Mouse (Mus musculus) MEL (cell line): ENCODE measurements at regions not wholly inside any gene's neighbourhood (a gene's known extent, or its start where the extent isn't known, plus 50 kb on each side); places are given as distances from the start of the nearest gene placed in this dataset.

Experiments used
- DNase-seq: peaks from one replicate; pipeline ENCODE4 v3.0.0; 2011; ENCODE audit warnings: low read depth, low spot score
- H3K27ac ChIP-seq: 2 replicates; pipeline ENCODE4 v1.5.1; 2012; ENCODE audit warnings: low read depth, mild to moderate bottlenecking, control low read depth, low read length, moderate library complexity; ENCODE audit not compliant: control insufficient read depth
- H3K27me3 ChIP-seq, 2 experiments: fragments of 150-350 bp in 1 of 2; sonication (generic) in 1 of 2; 2 replicates each; pipeline ENCODE4 v1.6.1; 2012; ENCODE audit warnings: low read length in 2 of 2, mild to moderate bottlenecking in 2 of 2, improper control_type of control experiment in 1 of 2, moderate library complexity in 1 of 2; ENCODE audit not compliant: insufficient read depth in 2 of 2, control insufficient read depth in 1 of 2
- H3K36me3 ChIP-seq, 2 experiments: 2 replicates each; pipeline ENCODE4 v1.6.1; 2012 to 2014; ENCODE audit warnings: low read length in 2 of 2, improper control_type of control experiment in 1 of 2, inconsistent platforms in 1 of 2, mild to moderate bottlenecking in 1 of 2; ENCODE audit not compliant: insufficient read depth in 2 of 2, control insufficient read depth in 1 of 2
- H3K4me1 ChIP-seq, 2 experiments: fragments of 150-350 bp in 1 of 2; sonication (generic) in 1 of 2; 2 replicates each; pipeline ENCODE4 v1.6.1; 2012; ENCODE audit warnings: low read length in 2 of 2, improper control_type of control experiment in 1 of 2, mild to moderate bottlenecking in 1 of 2; ENCODE audit not compliant: insufficient read depth in 2 of 2, control insufficient read depth in 1 of 2
- H3K4me3 ChIP-seq, 2 experiments: fragments of 150-350 bp in 1 of 2; sonication (generic) in 1 of 2; 2 replicates each; pipeline ENCODE4 v1.5.1; 2012; ENCODE audit warnings: low read depth in 2 of 2, low read length in 2 of 2, mild to moderate bottlenecking in 2 of 2, moderate library complexity in 2 of 2, control low read depth in 1 of 2, improper control_type of control experiment in 1 of 2; ENCODE audit not compliant: control insufficient read depth in 1 of 2, insufficient read depth in 1 of 2
- H3K79me2 ChIP-seq: 2 replicates; pipeline ENCODE4 v1.6.1; 2012; ENCODE audit warnings: mild to moderate bottlenecking, low read length, moderate library complexity; ENCODE audit not compliant: control insufficient read depth, poor library complexity, insufficient read depth
- H3K9ac ChIP-seq: 2 replicates; pipeline ENCODE4 v1.6.1; 2012; ENCODE audit warnings: low read depth, mild to moderate bottlenecking, control low read depth, low read length, moderate library complexity; ENCODE audit not compliant: control insufficient read depth, poor library complexity, severe bottlenecking
- H3K9me3 ChIP-seq: fragments of 150-350 bp; sonication (generic); replicated peaks from 2 replicates; pipeline ENCODE4 v1.6.1; 2012; ENCODE audit warnings: mild to moderate bottlenecking, low read length, improper control_type of control experiment, moderate library complexity; ENCODE audit not compliant: insufficient read depth
- BHLHE40 ChIP-seq: IDR thresholded peaks from 2 replicates; pipeline ENCODE4 v1.6.1; 2012; ENCODE audit warnings: low read depth, mild to moderate bottlenecking, inconsistent platforms, low read length, improper control_type of control experiment, borderline replicate concordance
- CHD1 ChIP-seq: IDR thresholded peaks from 2 replicates; pipeline ENCODE4 v1.6.1; 2012; ENCODE audit warnings: low read depth, mild to moderate bottlenecking, inconsistent platforms, low read length, improper control_type of control experiment
- CHD2 ChIP-seq: IDR thresholded peaks from 2 replicates; pipeline ENCODE4 v1.6.1; 2011; ENCODE audit warnings: low read length, improper control_type of control experiment
- CTCF ChIP-seq, 3 experiments: IDR thresholded peaks in 2 of 3; conservative IDR thresholded peaks in 1 of 3; 2 replicates each; pipeline ENCODE4 v1.5.1; 2011 to 2012; ENCODE audit warnings: low read length in 3 of 3, low read depth in 2 of 3, mild to moderate bottlenecking in 2 of 3, improper control_type of control experiment in 1 of 3, inconsistent platforms in 1 of 3, mixed read lengths in 1 of 3, moderate library complexity in 1 of 3; ENCODE audit not compliant: control insufficient read depth in 1 of 3, insufficient read depth in 1 of 3, poor library complexity in 1 of 3, severe bottlenecking in 1 of 3
- E2F4 ChIP-seq: IDR thresholded peaks from 2 replicates; pipeline ENCODE4 v1.6.1; 2011; ENCODE audit warnings: low read depth, low read length, improper control_type of control experiment, borderline replicate concordance
- ELF1 ChIP-seq: IDR thresholded peaks from 2 replicates; pipeline ENCODE4 v1.6.1; 2014; ENCODE audit warnings: low read depth, mild to moderate bottlenecking, inconsistent platforms, low read length, improper control_type of control experiment, moderate library complexity
- EP300 ChIP-seq, 2 experiments: IDR thresholded peaks; 2 replicates each; pipeline ENCODE4 v1.6.1; 2011; ENCODE audit warnings: improper control_type of control experiment in 2 of 2, low read length in 2 of 2, low read depth in 1 of 2, mild to moderate bottlenecking in 1 of 2
- GABPA ChIP-seq: IDR thresholded peaks from 2 replicates; pipeline ENCODE4 v1.6.1; 2012; ENCODE audit warnings: low read depth, mild to moderate bottlenecking, inconsistent platforms, low read length, improper control_type of control experiment, moderate library complexity
- GATA1 ChIP-seq: IDR thresholded peaks from 2 replicates; pipeline ENCODE4 v1.6.1; 2011; ENCODE audit warnings: low read depth, low read length, improper control_type of control experiment
- HCFC1 ChIP-seq: IDR thresholded peaks from 2 replicates; pipeline ENCODE4 v1.6.1; 2012; ENCODE audit warnings: low read depth, mild to moderate bottlenecking, inconsistent platforms, low read length, improper control_type of control experiment, moderate library complexity
- JUND ChIP-seq: IDR thresholded peaks from 2 replicates; pipeline ENCODE4 v1.6.1; 2011; ENCODE audit warnings: low read depth, mild to moderate bottlenecking, improper control_type of control experiment, low read length
- KAT2A ChIP-seq: conservative IDR thresholded peaks from 2 replicates; pipeline ENCODE4 v1.6.1; 2012; ENCODE audit warnings: low read depth, low read length, improper control_type of control experiment, inconsistent platforms
- MAFK ChIP-seq: IDR thresholded peaks from 2 replicates; pipeline ENCODE4 v1.6.1; 2011; ENCODE audit warnings: low read depth, mild to moderate bottlenecking, low read length, improper control_type of control experiment, borderline replicate concordance
- MAX ChIP-seq: IDR thresholded peaks from 2 replicates; pipeline ENCODE4 v1.6.1; 2011; ENCODE audit warnings: low read length, improper control_type of control experiment
- MAZ ChIP-seq: IDR thresholded peaks from 2 replicates; pipeline ENCODE4 v1.6.1; 2012; ENCODE audit warnings: low read depth, mild to moderate bottlenecking, inconsistent platforms, low read length, improper control_type of control experiment
- MEF2A ChIP-seq: IDR thresholded peaks from 2 replicates; pipeline ENCODE4 v1.6.1; 2014; ENCODE audit warnings: low read depth, mild to moderate bottlenecking, inconsistent platforms, low read length, improper control_type of control experiment; ENCODE audit not compliant: poor library complexity, insufficient replicate concordance, severe bottlenecking; ENCODE audit errors: extremely low read depth
- MXI1 ChIP-seq: IDR thresholded peaks from 2 replicates; pipeline ENCODE4 v1.6.1; 2011; ENCODE audit warnings: mild to moderate bottlenecking, low read depth, low read length, improper control_type of control experiment
- MYB ChIP-seq: IDR thresholded peaks from 2 replicates; pipeline ENCODE4 v1.6.1; 2011; ENCODE audit warnings: mild to moderate bottlenecking, low read depth, low read length, improper control_type of control experiment
- MYC ChIP-seq: IDR thresholded peaks from 2 replicates; pipeline ENCODE4 v1.6.1; 2011; ENCODE audit warnings: low read depth, mild to moderate bottlenecking, low read length, improper control_type of control experiment, moderate library complexity
- NELFE ChIP-seq: IDR thresholded peaks from 2 replicates; pipeline ENCODE4 v1.6.1; 2011; ENCODE audit warnings: low read depth, low read length, improper control_type of control experiment
- NRF1 ChIP-seq: IDR thresholded peaks from 2 replicates; pipeline ENCODE4 v1.6.1; 2014; ENCODE audit warnings: low read depth, mild to moderate bottlenecking, inconsistent platforms, low read length, improper control_type of control experiment, moderate library complexity; ENCODE audit not compliant: poor library complexity, insufficient read depth, severe bottlenecking
- POLR2A ChIP-seq, 2 experiments: IDR thresholded peaks; 2 replicates each; pipeline ENCODE4 v1.6.1; 2011 to 2012; ENCODE audit warnings: low read length in 2 of 2, mild to moderate bottlenecking in 2 of 2, control low read depth in 1 of 2, improper control_type of control experiment in 1 of 2, low read depth in 1 of 2, moderate library complexity in 1 of 2; ENCODE audit not compliant: control insufficient read depth in 1 of 2, insufficient read depth in 1 of 2, poor library complexity in 1 of 2
- POLR2AphosphoS2 ChIP-seq: IDR thresholded peaks from 2 replicates; pipeline ENCODE4 v1.6.1; 2011; ENCODE audit warnings: low read length, improper control_type of control experiment
- POLR2AphosphoS5 ChIP-seq: IDR thresholded peaks from 2 replicates; pipeline ENCODE4 v1.6.1; 2012; ENCODE audit warnings: low read depth, borderline replicate concordance, mild to moderate bottlenecking, inconsistent platforms, low read length, moderate library complexity, mixed read lengths
- SIN3A ChIP-seq: IDR thresholded peaks from 2 replicates; pipeline ENCODE4 v1.6.1; 2012; ENCODE audit warnings: low read length, improper control_type of control experiment, inconsistent platforms
- TAL1 ChIP-seq: IDR thresholded peaks from 2 replicates; pipeline ENCODE4 v1.6.1; 2012; ENCODE audit warnings: mild to moderate bottlenecking, inconsistent platforms, low read length, moderate library complexity, mixed read lengths
- TBP ChIP-seq: IDR thresholded peaks from 2 replicates; pipeline ENCODE4 v1.8.0; 2011; ENCODE audit warnings: low read depth, low read length, improper control_type of control experiment
- TCF12 ChIP-seq: IDR thresholded peaks from 2 replicates; pipeline ENCODE4 v1.6.1; 2014; ENCODE audit warnings: low read depth, mild to moderate bottlenecking, inconsistent platforms, low read length, improper control_type of control experiment, moderate library complexity
- UBTF ChIP-seq: IDR thresholded peaks from 2 replicates; pipeline ENCODE4 v1.6.1; 2012; ENCODE audit warnings: low read depth, mild to moderate bottlenecking, inconsistent platforms, low read length, improper control_type of control experiment, moderate library complexity, borderline replicate concordance; ENCODE audit not compliant: insufficient read depth
- USF1 ChIP-seq: IDR thresholded peaks from 2 replicates; pipeline ENCODE4 v1.6.1; 2014; ENCODE audit warnings: low read depth, mild to moderate bottlenecking, inconsistent platforms, low read length, improper control_type of control experiment, moderate library complexity
- USF2 ChIP-seq, 2 experiments: IDR thresholded peaks; 2 replicates each; pipeline ENCODE4 v1.6.1; 2011 to 2012; ENCODE audit warnings: improper control_type of control experiment in 2 of 2, low read length in 2 of 2, borderline replicate concordance in 1 of 2, inconsistent platforms in 1 of 2, low read depth in 1 of 2, mild to moderate bottlenecking in 1 of 2; ENCODE audit not compliant: insufficient read depth in 1 of 2
- ZC3H11A ChIP-seq: IDR thresholded peaks from 2 replicates; pipeline ENCODE4 v1.6.1; 2012; ENCODE audit warnings: low read depth, mild to moderate bottlenecking, inconsistent platforms, low read length, improper control_type of control experiment
- ZKSCAN1 ChIP-seq: IDR thresholded peaks from 2 replicates; pipeline ENCODE4 v1.6.1; 2012; ENCODE audit warnings: low read depth, mild to moderate bottlenecking, inconsistent platforms, low read length, improper control_type of control experiment, moderate library complexity
- ZMIZ1 ChIP-seq: IDR thresholded peaks from 2 replicates; pipeline ENCODE4 v1.6.1; 2012; ENCODE audit warnings: low read depth, mild to moderate bottlenecking, inconsistent platforms, low read length, improper control_type of control experiment, moderate library complexity
- ZNF384 ChIP-seq: IDR thresholded peaks from 2 replicates; pipeline ENCODE4 v1.6.1; 2012; ENCODE audit warnings: low read depth, mild to moderate bottlenecking, inconsistent platforms, low read length, improper control_type of control experiment

DNA sequence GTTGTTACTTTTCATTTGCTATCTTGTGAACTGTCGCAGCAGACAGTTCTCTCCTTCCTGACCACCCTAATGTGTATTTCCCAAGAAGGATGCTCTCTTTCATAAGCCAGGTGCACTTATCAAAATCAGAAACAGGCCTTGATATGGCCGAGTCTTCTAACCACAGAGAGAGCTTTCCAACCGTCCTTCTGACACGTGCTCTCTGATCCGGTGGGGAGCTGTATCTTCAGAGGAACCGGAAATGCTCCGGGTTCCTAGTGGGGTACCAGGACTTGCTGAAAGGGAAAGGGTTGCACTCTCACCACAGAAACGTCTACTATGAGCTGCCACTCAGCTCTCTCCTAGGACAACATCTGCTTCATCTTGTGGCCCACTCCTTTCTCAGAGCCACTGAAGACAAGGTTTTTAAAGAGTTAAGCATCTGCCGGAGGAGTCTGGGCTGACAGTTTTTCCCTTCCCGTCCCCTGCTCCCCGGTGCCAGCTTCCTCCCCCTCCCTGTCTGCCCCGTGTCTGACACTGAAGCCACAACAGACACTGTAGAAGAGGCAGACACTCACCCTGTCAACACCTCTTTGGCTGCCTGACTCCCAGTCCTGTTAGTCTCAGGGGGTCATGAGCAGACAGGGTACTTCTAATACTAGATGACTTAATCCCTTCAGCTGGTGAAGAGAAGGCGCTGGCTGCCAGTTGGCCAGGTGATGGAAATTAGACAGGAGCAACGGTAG is 327.0 kb upstream of the Runx1 start:
- Histone ChIP-seq H3K9ac (peak overlapping the region; percentile 79), H3K79me2 (no peaks in the 10 kb centered on the region), H3K9me3 (no peaks in the 10 kb centered on the region), H3K27ac (peak overlapping the region; percentile 99), H3K27me3 (no peaks in the 10 kb centered on the region), H3K4me1 (peaks cover 29 to 50% of the 10 kb centered on the region in 2 experiments), H3K4me3 (peak overlapping the region; percentile 14 to 25; a peak in 3 of 4 replicates), H3K36me3 (peaks cover 0 to 54% of the 10 kb centered on the region in 2 experiments; a peak in 2 of 4 replicates)
- DNase-seq = peak; percentile 97
- peak; percentile 87 for TF ChIP-seq USF1
- TF ChIP-seq GATA1 = peak; percentile 95
- TF ChIP-seq MAX = peak; percentile 99
- TF ChIP-seq TBP = peak; percentile 83
- TF ChIP-seq CTCF (IDR thresholded peaks at IDR 0.05 in 2 of 3, conservative IDR thresholded peaks at IDR 0.05 in 1 of 3; ENCODE audit: control insufficient read depth in 1 of 3, insufficient read depth in 1 of 3, low read depth in 2 of 3, low read length in 3 of 3, poor library complexity in 1 of 3, severe bottlenecking in 1 of 3) = no peak
- TF ChIP-seq UBTF = no peak
- TF ChIP-seq ZC3H11A = no peak
- TF ChIP-seq TAL1 = peak; percentile 73
- peak; percentile 99 to 100 for TF ChIP-seq EP300 (IDR thresholded peaks at IDR 0.05; ENCODE audit: low read depth in 1 of 2, low read length in 2 of 2)
- no peak for TF ChIP-seq USF2 (IDR thresholded peaks at IDR 0.05; ENCODE audit: borderline replicate concordance in 1 of 2, insufficient read depth in 1 of 2, low read depth in 1 of 2, low read length in 2 of 2)
- TF ChIP-seq MEF2A = peak; percentile 22; the same call in 1 of the 2 replicates
- TF ChIP-seq MYC = peak; percentile 100
- no peak; the same call in 1 of the 2 replicates for TF ChIP-seq MAZ
- TF ChIP-seq BHLHE40 = peak; percentile 96
- peak; percentile 75 for TF ChIP-seq MXI1
- 0 out of 2 replicates have a peak, but pooled peaks have one; percentile 39 for TF ChIP-seq HCFC1
- TF ChIP-seq POLR2AphosphoS2 = peak; percentile 56; the same call in 1 of the 2 replicates
- peak; percentile 73; the same call in 1 of the 2 replicates for TF ChIP-seq JUND
- TF ChIP-seq CHD1 = no peak
- TF ChIP-seq ZNF384 = no peak; the same call in 1 of the 2 replicates
- TF ChIP-seq GABPA = no peak
- TF ChIP-seq NELFE = peak; percentile 50; the same call in 1 of the 2 replicates
- no peak for TF ChIP-seq NRF1
- TF ChIP-seq KAT2A = peak; percentile 56
- TF ChIP-seq CHD2 = 0 out of 2 replicates have a peak, but pooled peaks have one; percentile 3
- TF ChIP-seq E2F4 = 0 out of 2 replicates have a peak, but pooled peaks have one; percentile 51
- TF ChIP-seq POLR2A (IDR thresholded peaks at IDR 0.05; ENCODE audit: control insufficient read depth in 1 of 2, insufficient read depth in 1 of 2, low read depth in 1 of 2, low read length in 2 of 2, poor library complexity in 1 of 2) = peak; percentile 37 to 73; a peak in 3 of 4 replicates
- TF ChIP-seq ELF1 = peak; percentile 74; the same call in 1 of the 2 replicates
- TF ChIP-seq MAFK = peak; percentile 67; the same call in 1 of the 2 replicates
- TF ChIP-seq MYB = peak; percentile 98
- no peak for TF ChIP-seq POLR2AphosphoS5
- TF ChIP-seq TCF12 = peak; percentile 98
- no peak for TF ChIP-seq ZKSCAN1
- TF ChIP-seq SIN3A = peak; percentile 99
- TF ChIP-seq ZMIZ1 = peak; percentile 27; the same call in 1 of the 2 replicates
